Mouse (Mus musculus) bone marrow, adult 2 months (tissue): ENCODE measurements around the gene Rftn1.

Source experiments
- CTCF ChIP-seq: fragments of 200-500 bp; IDR thresholded peaks from 2 replicates; pipeline ENCODE4 v1.5.1; 2011; ENCODE audit warnings: low read length, control low read depth; ENCODE audit not compliant: control insufficient read depth, insufficient read depth
- POLR2A ChIP-seq: fragments of 200-500 bp; IDR thresholded peaks from 2 replicates; pipeline ENCODE4 v1.6.1; 2011; ENCODE audit warnings: low read depth, mild to moderate bottlenecking, control low read depth, low read length, borderline replicate concordance; ENCODE audit not compliant: control insufficient read depth

DNA sequence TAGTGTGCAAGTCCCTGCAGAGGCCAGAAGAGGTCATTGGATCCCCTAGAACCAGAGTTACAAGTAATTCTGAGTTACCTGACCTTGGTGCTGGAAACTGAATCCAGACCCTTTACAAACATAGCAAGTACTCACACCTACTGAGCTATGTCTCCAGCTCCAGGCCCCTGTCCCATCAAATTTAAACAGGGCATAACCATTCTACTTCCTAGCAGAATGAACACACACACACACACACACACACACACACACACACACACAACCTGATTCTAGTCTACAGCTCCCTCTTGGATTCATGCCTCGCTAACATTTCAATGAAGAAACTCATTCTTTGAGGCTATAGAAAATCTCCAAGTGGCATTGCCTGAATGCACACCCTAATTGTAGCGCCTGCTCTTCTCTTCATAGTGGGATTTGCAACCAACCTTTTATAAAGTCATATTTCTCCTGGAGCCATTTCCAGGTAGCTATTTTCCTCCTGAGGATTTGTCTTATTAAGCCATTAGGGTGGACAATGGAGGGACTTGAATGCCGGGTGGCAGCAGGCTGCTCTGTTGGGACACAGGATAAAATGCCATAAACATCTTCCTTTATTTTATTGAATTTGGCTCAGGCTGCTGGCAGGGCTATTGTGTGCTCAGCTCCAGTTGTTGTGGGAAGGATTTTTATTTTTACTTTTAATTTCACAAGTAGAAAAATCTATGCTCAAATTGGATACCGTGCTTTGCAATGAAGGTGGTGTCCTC lies 213.6 kb downstream of the Rftn1 start:
- TF ChIP-seq CTCF (no peak), POLR2A (no peak)
